Mouse (Mus musculus) telencephalon, adult 2 months (tissue): ENCODE measurements around the gene 2700081O15Rik.
A peak's percentile ranks its signal among the peaks of the same experiment; 100 is the strongest.
"Not testable (repeated sequence)": the region's sequence is repeated elsewhere in the genome, so short reads cannot be mapped to it uniquely, and the experiment has no call there.

Source experiments
- DNase-seq: peaks from one replicate; pipeline ENCODE4 v3.0.0-alpha.2; 2011; ENCODE audit warnings: low read depth, low spot score

The 2700081O15Rik gene

GRCm38 (mm10) chr19:7416834-7417735, at the start of gene 2700081O15Rik:
Gene 2700081O15Rik (plus strand): TSS chr19:7417625.
- DNase-seq: no peak

GRCm38 (mm10) chr19:7369469-7369868, 48.0 kb upstream of the 2700081O15Rik start:
- DNase-seq: not testable (repeated sequence)

DNA sequence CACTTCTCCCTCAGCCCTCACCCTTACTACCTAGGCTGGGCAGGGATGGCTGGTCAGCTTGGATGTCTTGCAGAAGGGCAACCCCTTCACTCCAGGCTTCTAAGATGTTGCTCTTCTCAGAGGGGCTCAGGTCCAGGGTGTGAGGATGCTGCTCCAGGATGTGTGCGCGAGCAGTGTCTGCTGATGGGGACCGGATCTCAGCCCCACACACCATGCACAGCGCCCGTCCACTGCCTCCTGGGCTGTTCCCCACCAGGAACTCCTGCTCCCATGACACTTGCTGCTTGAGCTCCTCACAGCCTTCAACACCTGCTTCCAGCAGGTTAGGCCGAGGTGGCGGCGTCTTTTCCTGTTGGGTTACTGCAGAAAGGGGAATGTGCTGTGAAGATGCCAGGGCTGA, 42.9 kb upstream of the 2700081O15Rik start:
- DNase-seq: no peak

GRCm38 (mm10) chr19:7377639-7378038, 39.8 kb upstream of the 2700081O15Rik start:
- DNase-seq: no peak

DNA sequence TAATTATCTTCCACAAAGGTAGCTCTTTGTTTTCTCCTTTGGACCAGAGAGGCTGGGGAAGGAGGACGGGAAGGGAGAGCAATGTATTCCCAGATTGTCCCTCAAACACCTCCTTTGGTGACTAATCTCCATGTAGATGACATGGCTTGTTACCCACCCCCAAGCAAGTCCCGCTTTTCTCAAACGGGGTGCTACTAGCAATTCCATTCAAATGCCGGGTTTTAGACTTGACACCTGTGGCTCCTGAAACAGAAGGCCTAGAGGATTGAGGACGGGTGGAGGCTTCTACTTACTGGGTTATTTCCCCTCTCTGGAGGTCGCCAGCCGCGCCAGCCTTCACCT, 35.5 kb upstream of the 2700081O15Rik start:
- no peak for DNase-seq

GRCm38 (mm10) chr19:7382248-7382902, 35.0 kb upstream of the 2700081O15Rik start:
- DNase-seq: no peak

GRCm38 (mm10) chr19:7382903-7383865, 34.2 kb upstream of the 2700081O15Rik start, which contains the start of gene Spindoc:
Gene Spindoc (minus strand): TSS chr19:7382994.
- DNase-seq: peak; percentile 88

- no peak for DNase-seq
These were observed 31.4 kb upstream of the 2700081O15Rik start for GRCm38 (mm10) chr19:7386042-7386441.

DNA sequence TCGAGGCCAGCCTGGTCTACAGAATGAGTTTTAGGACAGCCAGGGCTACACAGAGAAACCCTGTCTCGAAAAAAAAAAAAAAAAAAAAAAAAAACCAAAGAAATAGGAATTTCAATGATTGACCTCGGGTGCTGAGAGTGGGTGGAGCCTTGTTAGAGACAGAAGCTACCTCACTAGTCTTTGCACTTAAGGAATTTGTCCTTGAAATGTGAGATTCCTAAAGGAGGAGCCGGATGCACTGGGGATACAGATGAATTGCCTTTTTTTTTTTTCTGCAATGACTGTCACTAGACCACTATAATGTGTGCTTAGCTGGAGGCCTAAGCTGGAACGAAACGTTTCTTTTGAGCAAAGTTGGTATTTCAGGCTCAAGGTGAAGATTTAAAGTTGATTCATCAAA, 28.9 kb upstream of the 2700081O15Rik start:
- DNase-seq: no peak

GRCm38 (mm10) chr19:7396867-7397826, 20.3 kb upstream of the 2700081O15Rik start:
- not testable (repeated sequence) for DNase-seq

- not testable (repeated sequence) for DNase-seq
These were observed 18.5 kb upstream of the 2700081O15Rik start for GRCm38 (mm10) chr19:7398898-7399297.

DNA sequence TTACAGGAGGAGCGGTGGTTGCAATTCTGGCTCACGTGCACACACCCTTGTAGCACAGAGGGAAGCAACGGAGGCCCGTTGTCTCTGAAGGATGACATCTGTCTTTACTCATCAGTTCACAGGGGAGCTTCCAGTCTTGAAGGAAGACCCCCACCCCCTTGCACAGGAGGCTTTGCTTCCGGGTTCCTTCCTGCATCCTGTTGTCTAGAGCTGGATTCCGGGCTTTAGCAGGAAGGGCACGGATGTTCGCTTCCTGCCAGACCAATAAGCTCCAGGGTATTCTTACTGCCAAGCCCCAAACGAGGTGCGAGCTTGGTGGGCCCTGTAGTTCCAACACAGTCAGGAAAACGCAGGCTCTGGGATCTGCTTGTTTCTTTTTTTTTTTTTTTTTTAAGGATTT, 16.8 kb upstream of the 2700081O15Rik start:
- DNase-seq: no peak

DNA sequence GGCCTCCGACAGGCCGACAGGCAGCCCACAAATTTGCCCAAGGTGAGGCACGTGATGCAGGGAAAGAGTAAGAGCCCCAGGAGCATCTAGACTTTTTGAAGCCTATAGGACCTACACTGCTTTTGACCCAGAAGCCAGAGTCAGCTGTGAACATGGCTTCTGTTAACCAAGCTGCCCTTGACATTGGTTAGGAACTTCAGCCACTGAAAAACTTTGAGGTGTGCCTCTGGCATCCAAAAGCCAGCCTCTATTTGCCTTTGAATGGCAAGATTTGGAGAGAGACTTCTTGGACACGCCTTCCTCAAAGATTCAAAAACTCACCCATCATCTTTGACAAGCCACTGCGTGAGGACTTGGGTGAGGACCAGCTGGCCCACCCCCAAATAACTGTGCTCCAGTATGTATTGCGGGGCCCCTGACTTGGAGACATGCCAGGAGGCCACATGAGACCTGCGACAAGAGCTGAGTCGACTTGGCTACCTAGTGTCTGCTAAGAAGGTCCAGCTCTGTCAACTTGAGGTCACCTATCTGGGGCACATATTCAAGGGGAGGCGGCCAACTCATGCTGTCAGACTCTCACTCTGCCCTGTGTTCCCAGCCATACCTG, 12.7 kb upstream of the 2700081O15Rik start:
- no peak for DNase-seq

GRCm38 (mm10) chr19:7412361-7412760, 5.1 kb upstream of the 2700081O15Rik start:
- no peak for DNase-seq

DNA sequence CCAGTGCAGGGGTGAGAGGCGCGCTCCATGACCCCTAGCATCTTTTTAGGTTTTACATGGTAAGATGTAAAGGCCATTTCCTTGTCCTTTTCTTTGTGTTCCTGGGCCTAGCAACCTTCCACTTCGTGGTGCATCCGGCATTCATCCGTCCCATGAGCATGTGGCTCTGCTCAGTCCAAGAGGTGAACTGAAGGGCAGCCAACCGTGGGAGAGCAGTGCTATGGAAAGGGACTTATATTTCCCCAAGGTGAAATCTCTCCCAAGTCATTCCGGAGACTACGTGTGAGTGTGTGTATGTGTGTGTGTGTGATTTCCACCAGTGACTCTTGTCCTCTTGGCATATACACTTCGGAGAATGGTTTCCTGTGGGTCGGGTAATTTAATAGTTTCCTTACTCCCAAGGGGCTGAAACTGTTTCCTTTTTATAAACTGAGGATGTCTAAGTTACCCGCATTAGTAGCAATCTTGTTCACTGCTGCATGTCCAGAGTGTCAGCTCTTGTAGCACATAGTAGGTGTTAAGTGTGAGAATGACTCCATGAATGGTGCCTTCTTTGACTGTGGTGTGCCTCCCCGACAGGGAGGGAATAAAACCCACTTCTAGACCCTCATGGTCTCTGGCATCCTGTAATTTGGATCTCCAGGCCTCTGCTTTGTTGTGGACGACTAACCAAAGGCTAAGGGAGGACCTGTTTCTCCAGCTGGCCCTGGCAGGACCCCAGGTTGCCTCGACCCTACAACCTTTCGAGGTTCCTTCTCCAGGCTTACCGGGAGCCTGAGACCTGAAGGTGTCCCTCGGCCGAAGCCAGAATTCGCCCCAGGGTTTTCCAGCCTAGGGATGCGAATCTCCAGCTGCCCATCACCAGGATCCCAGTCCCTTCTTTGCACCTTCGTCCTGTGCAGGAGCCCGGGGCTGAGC, 1.2 kb upstream of the 2700081O15Rik start:
- no peak for DNase-seq

DNA sequence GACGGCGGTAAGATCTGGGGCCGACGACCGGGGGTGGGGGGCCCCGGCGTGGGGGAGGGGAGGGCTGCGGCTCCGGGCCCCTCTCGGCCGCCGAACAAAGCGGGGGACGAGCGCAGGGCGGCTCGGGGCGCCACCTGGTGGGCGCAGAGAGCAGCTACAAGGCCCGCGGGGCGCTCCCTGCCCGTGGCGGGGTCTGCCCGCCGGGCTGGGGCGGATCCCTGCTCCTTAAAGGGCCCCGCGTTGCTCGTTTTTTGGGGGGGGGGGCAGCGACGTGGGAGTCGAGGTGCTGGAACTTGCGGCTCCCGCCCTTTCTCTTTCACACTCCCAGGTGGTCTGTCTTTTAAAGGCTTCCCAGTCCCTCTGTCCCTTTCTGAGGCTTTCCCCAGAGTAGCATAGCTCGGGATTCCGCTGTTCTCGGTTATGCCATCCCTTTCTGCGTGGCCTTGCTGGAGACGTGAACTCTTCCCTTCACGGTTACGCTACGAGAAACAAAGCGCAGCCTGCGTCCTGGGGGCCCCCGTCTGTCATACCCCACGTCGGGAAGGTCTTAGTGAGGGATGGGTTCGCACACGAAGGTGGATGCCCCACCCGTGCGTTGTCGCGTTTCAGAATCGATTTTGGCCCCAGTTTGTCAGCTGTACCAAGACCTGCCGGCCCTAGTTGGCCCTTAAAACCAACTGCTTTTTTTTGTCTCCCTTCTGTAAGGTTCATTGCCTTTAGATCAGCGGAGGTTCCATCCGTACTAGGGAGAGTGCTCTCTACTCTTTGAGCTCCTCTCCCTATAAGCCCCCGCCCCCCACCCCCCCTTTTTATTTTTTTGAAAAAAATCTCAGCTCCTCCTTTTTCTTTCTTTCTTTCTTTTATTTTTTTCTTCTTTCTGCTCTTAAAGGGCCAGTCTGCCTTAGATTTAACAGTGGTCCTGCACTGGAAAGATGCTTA, 755 bp downstream of the 2700081O15Rik start:
- no peak for DNase-seq

DNA sequence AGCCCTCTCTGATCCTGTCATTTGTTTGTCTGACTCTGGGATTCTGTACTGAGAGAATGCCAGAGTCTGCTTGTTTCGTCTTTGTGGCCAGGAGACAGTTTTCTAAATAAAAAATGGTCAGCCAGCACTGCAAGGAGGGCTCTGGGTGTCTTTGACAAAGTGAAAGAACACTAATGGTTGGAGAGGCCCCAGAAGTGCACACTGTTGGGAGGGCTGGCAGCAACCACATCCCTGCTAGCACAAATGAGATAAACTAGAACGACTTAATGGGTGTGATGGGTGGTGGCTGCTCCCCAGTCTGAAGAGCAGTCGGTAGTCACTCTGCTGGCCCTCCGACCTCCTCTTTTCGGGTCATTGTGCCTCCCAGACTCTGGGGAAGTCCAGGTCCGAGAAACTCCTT, 1.7 kb downstream of the 2700081O15Rik start:
- DNase-seq: no peak

DNA sequence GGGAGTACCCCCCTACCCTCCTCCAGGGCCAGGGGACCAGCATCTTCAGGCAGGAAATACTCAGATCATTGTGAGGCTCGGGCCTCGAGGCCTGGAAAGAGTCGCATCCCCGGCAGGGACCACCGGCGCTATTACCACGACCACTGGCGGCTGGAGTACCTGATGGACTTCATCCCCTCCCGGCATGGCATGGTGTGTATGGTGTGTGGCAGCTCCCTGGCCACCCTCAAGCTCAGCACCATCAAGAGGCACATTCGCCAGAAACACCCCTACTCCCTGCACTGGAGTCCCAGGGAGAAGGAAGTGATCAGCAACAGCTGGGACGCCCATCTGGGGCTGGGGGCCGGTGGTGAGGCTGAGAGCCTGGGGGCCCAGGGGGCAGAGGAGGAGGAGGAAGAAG, 2.7 kb downstream of the 2700081O15Rik start:
- DNase-seq: no peak
